Mouse (Mus musculus): Measurements from ENCODE around the gene Gm20388.

GRCm38 (mm10) chr8:120207364-120207763, 296.7 kb downstream of the Gm20388 start:
- no peak for TF ChIP-seq POLR2A (IDR thresholded peaks at IDR 0.05; ENCODE audit: extremely low read depth, insufficient read depth, low read length)
- TF ChIP-seq CTCF (IDR thresholded peaks at IDR 0.05; ENCODE audit: extremely low read depth, insufficient read depth, low read length), result peak; percentile 5; the same call in 1 of the 2 replicates

Data from cortical plate, adult 2 months (tissue).